Mouse (Mus musculus) naive thymus-derived CD4-positive, alpha-beta T cell, adult 5 months (primary cell): ENCODE results near the gene Pms1. TPM values are rescaled to one million over a fixed set of nuclear protein-coding genes. Genes with fewer than 3 reads are reported as not detected.

Experiments used
- polyA plus RNA-seq: library from polyadenylated mRNA; unstranded; fragments of 100-300 nt; shearing (Covaris generic); gene quantifications from one replicate; pipeline ENCODE4 v1.2.1, GENCODE M21; 2017

The Pms1 gene
- polyA plus RNA-seq = 16.5 TPM

GRCm38 (mm10) chr1:53296581-53297383, at the start of gene Pms1, which contains the start of the genes Ormdl1 and Gm28778:
Gene Pms1 (minus strand): TSS chr1:53297018.
Gene Ormdl1 (plus strand): TSS chr1:53297095.
Gene Gm28778 (plus strand): TSS chr1:53297111.

GRCm38 (mm10) chr1:53312989-53313967, 16.5 kb upstream of the Pms1 start, which contains the start of gene Osgepl1:
Gene Osgepl1 (plus strand): TSS chr1:53313624.

GRCm38 (mm10) chr1:53187536-53187935, 109.3 kb downstream of the Pms1 start, which contains the start of gene 1700019A02Rik:
Gene 1700019A02Rik (minus strand): TSS chr1:53187636.

Other genes with a start within 250 kb of the Pms1 start
- gene Mstn, start 235.4 kb downstream of the Pms1 start, polyA plus RNA-seq = not detected
- not detected for gene 1700019A02Rik, start 109.4 kb downstream of the Pms1 start, polyA plus RNA-seq
- gene Ormdl1, start 77 bp upstream of the Pms1 start, polyA plus RNA-seq = 40.1 TPM
- not detected for gene Gm28778, start 93 bp upstream of the Pms1 start, polyA plus RNA-seq
- gene Osgepl1, start 16.6 kb upstream of the Pms1 start, polyA plus RNA-seq = 9.9 TPM
- not detected for gene Asdurf, start 55.6 kb upstream of the Pms1 start, polyA plus RNA-seq
- gene Gm28551, start 55.6 kb upstream of the Pms1 start, polyA plus RNA-seq = not detected
- gene Asnsd1, start 55.7 kb upstream of the Pms1 start, polyA plus RNA-seq = 46.6 TPM